Mouse (Mus musculus): ENCODE data around the gene Pold2.

DNA sequence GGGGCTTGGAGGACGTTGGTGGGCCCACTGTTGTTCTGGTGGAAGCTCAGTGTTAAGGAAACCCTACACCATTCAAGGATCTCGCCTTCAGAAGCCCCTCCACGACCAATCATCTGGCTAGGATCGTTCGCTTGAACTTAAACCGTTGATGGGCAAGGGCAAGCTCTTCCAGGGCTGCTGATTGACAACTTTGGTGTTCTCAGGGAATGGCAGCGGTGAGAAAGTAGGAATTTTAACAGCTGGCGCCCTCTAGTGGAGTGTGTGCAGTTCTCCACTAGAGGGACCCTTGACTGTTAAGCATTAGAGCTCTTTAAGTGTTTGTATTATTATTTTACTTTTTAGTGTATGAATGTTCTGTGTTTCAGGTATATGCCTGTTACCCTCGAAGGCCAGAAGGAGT, 8.1 kb upstream of the Pold2 start:
- TF ChIP-seq EP300 (IDR thresholded peaks at IDR 0.05; ENCODE audit: low read depth) (no peak), CTCF (IDR thresholded peaks at IDR 0.05; ENCODE audit: low read depth) (peak; percentile 90)
